Mouse (Mus musculus): ENCODE results near the gene Gm28051.

GRCm38 (mm10) chr12:102682722-102683299 is 74.8 kb downstream of the Gm28051 start:
- TF ChIP-seq MAFK (IDR thresholded peaks at IDR 0.05; ENCODE audit: insufficient replicate concordance, low read length) (no peak), USF1 (IDR thresholded peaks at IDR 0.05; ENCODE audit: low read depth, low read length) (no peak), RAD21 (IDR thresholded peaks at IDR 0.05; ENCODE audit: low read depth, low read length) (no peak), CHD1 (IDR thresholded peaks at IDR 0.05; ENCODE audit: low read depth, low read length) (no peak), EP300 (IDR thresholded peaks at IDR 0.05; ENCODE audit: low read length) (no peak)
